8 mouse cellular contexts compared by ENCODE assay signal in the genomic region with DNA sequence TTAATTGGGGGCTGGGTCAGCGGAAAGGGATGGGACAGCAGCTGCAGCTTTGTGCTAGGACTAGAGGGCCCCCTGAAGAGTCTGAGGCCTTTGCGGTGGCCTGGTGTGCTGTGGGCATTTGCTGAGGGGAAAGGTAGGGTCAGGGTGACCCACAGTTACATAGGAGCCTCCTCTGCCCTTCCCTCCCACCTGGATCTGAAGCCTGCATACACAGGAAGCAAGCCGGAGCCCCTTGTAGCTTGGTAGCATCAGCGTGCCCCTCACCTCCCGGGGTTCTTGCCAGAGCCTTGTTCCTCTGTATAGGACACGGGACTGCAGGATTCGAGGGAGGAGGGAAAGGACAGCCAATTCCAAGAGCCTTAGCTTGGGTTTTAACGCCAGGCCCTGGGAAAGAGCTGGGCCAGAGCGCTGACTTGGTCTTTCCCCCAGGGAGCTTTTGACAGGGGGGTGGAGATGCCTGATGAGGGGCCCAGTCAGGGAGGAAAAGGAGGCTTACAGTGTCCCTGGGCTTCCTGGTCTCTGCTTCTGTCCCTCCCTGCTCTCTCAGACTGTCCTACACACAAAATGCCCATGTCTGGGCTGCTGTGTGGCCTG. TPM values are rescaled to one million over a fixed set of nuclear protein-coding genes. Genes with fewer than 3 reads are reported as not detected.
DNase-seq lines count a peak whose midpoint lies in the region.
"Had no signal": no experiment of that assay in that cellular context is flagged by ENCODE, and none has a peak within 500 bp of the region (broad histone marks: within the 10 kb centered on the region; RNA-seq: fewer than 3 reads in every experiment).

No protein-coding gene starts in this region.

- intact Hi-C loops in heart, postnatal 14 days (cut with DNase I) = no loop called here
- intact Hi-C loops in left cerebral cortex, postnatal 14 days (cut with DNase I) = no loop called here

- no peaks in the 10 kb centered on the region for H3K9me3 ChIP-seq in embryonic facial prominence, embryonic 10.5 days
- H3K9me3 ChIP-seq in midbrain, embryonic 10.5 days (replicated peaks) = no peaks in the 10 kb centered on the region
- H3K9me3 ChIP-seq: liver, embryonic 15.5 days had no signal

- H3K27me3 ChIP-seq in embryonic facial prominence, embryonic 10.5 days (replicated peaks; ENCODE audit: low read depth, poor library complexity, severe bottlenecking) = no peaks in the 10 kb centered on the region
- no peaks in the 10 kb centered on the region for H3K27me3 ChIP-seq in midbrain, embryonic 10.5 days (ENCODE audit: low read depth, poor library complexity, severe bottlenecking)

- peak overlapping the region; percentile 96 for H3K27ac ChIP-seq in embryonic facial prominence, embryonic 10.5 days (replicated peaks)
- peak overlapping the region; percentile 96 for H3K27ac ChIP-seq in midbrain, embryonic 10.5 days (replicated peaks)
- H3K27ac ChIP-seq: liver, embryonic 15.5 days had no signal

- H3K36me3 ChIP-seq in embryonic facial prominence, embryonic 10.5 days (replicated peaks) = peaks cover 53% of the 10 kb centered on the region
- H3K36me3 ChIP-seq in midbrain, embryonic 10.5 days = peaks cover 31% of the 10 kb centered on the region
- H3K36me3 ChIP-seq: liver, embryonic 15.5 days had no signal

- 3% methylated on average over 9 of the region's 9 CpGs for WGBS in embryonic facial prominence, embryonic 10.5 days
- 1% methylated on average over 9 of the region's 9 CpGs for WGBS in midbrain, embryonic 10.5 days

- peak; percentile 67 for DNase-seq in adipocyte (ENCODE audit: low spot score)
- peak; percentile 47 for DNase-seq in embryonic facial prominence, embryonic 10.5 days (ENCODE audit: low spot score)
- DNase-seq in heart, postnatal 14 days = peak; percentile 35 to 40
- DNase-seq in midbrain, embryonic 10.5 days (ENCODE audit: low spot score) = peak; percentile 36
- DNase-seq in frontal cortex, adult 2 months (ENCODE audit: extremely low spot score in 1 of 2, low spot score in 1 of 2) = no peak
- DNase-seq in left cerebral cortex, postnatal 14 days (ENCODE audit: low spot score in 2 of 2) = no peak
- no peak for DNase-seq in cerebellum, postnatal 10 days

- H3K4me1 ChIP-seq in embryonic facial prominence, embryonic 10.5 days = peaks cover 66% of the 10 kb centered on the region
- peaks cover 63% of the 10 kb centered on the region for H3K4me1 ChIP-seq in midbrain, embryonic 10.5 days

- peak overlapping the region; percentile 79 for H3K4me3 ChIP-seq in embryonic facial prominence, embryonic 10.5 days
- H3K4me3 ChIP-seq in midbrain, embryonic 10.5 days = peak overlapping the region; percentile 82

RNA-seq across cellular contexts. Expression of a gene that starts 1.6 kb away (rescaled TPM):
- 26.9 and 27.6 TPM in 2 replicates for polyA plus RNA-seq in embryonic facial prominence, embryonic 10.5 days (2016; fragmentation: Nextera tagmentation; extraction: Ambion mirVana)
- 10 to 100 TPM; 27.0 to 28.5 TPM for total RNA-seq in heart, postnatal 14 days (2021)
- polyA plus RNA-seq in midbrain, embryonic 10.5 days (2016; fragmentation: Nextera tagmentation; extraction: Ambion mirVana) = 16.5 and 16.9 TPM in 2 replicates
- 5.3 and 6.7 TPM in 2 replicates for polyA plus RNA-seq in frontal cortex, adult 2 months (2012; rRNA removed)
- 10 to 100 TPM in 1 of 2 experiments, 1 to 10 TPM in 1; 8.9 to 10.1 TPM for total RNA-seq in left cerebral cortex, postnatal 14 days (2021)

Comparison
In these comparisons a context has a peak if more than half of its experiments do, and no peak if none do; other contexts are left out.
1. DNase-seq: peak in adipocyte (single experiment), embryonic facial prominence, embryonic 10.5 days (single experiment), heart, postnatal 14 days (2 of 2) and midbrain, embryonic 10.5 days (single experiment); none in frontal cortex, adult 2 months (0 of 2), left cerebral cortex, postnatal 14 days (0 of 2) and cerebellum, postnatal 10 days (0 of 2).